Mouse (Mus musculus) cerebellum, adult 2 months (tissue): ENCODE measurements at regions not wholly inside any gene's neighbourhood (a gene's known extent, or its start where the extent isn't known, plus 50 kb on each side); places are given as distances from the start of the nearest gene placed in this dataset.
"Not testable (repeated sequence)": the region's sequence is repeated elsewhere in the genome, so short reads cannot be mapped to it uniquely, and the experiment has no call there.

Experiments used
- DNase-seq, 2 experiments: peaks; one replicate each; pipeline ENCODE4 v3.0.0; 2021
- H3K27ac ChIP-seq: fragments of 200-500 bp; 2 replicates; pipeline ENCODE4 v1.5.1; 2012; ENCODE audit warnings: low read length, control low read depth, inconsistent platforms; ENCODE audit not compliant: insufficient read depth
- H3K27me3 ChIP-seq: fragments of 200-500 bp; 2 replicates; pipeline ENCODE4 v1.6.1; 2012; ENCODE audit warnings: inconsistent platforms, mild to moderate bottlenecking, low read length, moderate library complexity; ENCODE audit not compliant: control insufficient read depth, insufficient read depth
- H3K4me1 ChIP-seq: fragments of 200-500 bp; 2 replicates; pipeline ENCODE4 v1.6.1; 2011; ENCODE audit warnings: low read length; ENCODE audit not compliant: control insufficient read depth, insufficient read depth
- H3K4me3 ChIP-seq: fragments of 200-500 bp; replicated peaks from 2 replicates; pipeline ENCODE3; 2011; ENCODE audit warnings: mild to moderate bottlenecking, low read depth, low read length, control low read depth; ENCODE audit not compliant: insufficient read depth
- CTCF ChIP-seq: fragments of 200-500 bp; IDR thresholded peaks from 2 replicates; pipeline ENCODE4 v1.5.1; 2011; ENCODE audit warnings: low read depth, mild to moderate bottlenecking, control low read depth, low read length, moderate library complexity, borderline replicate concordance; ENCODE audit not compliant: insufficient read depth
- POLR2A ChIP-seq: fragments of 200-500 bp; IDR thresholded peaks from 2 replicates; pipeline ENCODE4 v1.6.1; 2011; ENCODE audit warnings: low read length, control low read depth, borderline replicate concordance; ENCODE audit not compliant: insufficient read depth
- WGBS: fragments of 180-500 bp; shearing (Covaris S2); methylation state at CpG from one replicate; pipeline ENCODE4 v1.1.7; 2018; 5-methylcytosine and 5-hydroxymethylcytosine counted together

GRCm38 (mm10) chr10:130594046-130594734, 97.0 kb upstream of the Vmn2r87 start:
- peak; percentile 10 to 24 for DNase-seq
- H3K4me1 ChIP-seq, H3K27me3 ChIP-seq, H3K4me3 ChIP-seq, H3K27ac ChIP-seq: not testable (repeated sequence)

GRCm38 (mm10) chr10:130566426-130566825, 69.2 kb upstream of the Vmn2r87 start:
- H3K4me1 ChIP-seq, DNase-seq, H3K27ac ChIP-seq, H3K4me3 ChIP-seq, H3K27me3 ChIP-seq: not testable (repeated sequence)
- 93% methylated on average over 3 of the region's 3 CpGs for WGBS

GRCm38 (mm10) chr10:130548570-130548969, 51.4 kb upstream of the Vmn2r87 start:
- TF ChIP-seq CTCF (no peak), POLR2A (no peak)
- Histone ChIP-seq H3K27ac (no peak overlapping the region), H3K27me3 (no peaks in the 10 kb centered on the region), H3K4me3 (no peak overlapping the region), H3K4me1 (no peaks in the 10 kb centered on the region)
- DNase-seq, result no peak
